Mouse (Mus musculus) CD4-positive helper T cell, adult 2 months (primary cell): ENCODE measurements at regions not wholly inside any gene's neighbourhood (a gene's known extent, or its start where the extent isn't known, plus 50 kb on each side); places are given as distances from the start of the nearest gene placed in this dataset.

Experiments used
- DNase-seq: peaks from one replicate; pipeline ENCODE4 v3.0.0-alpha.2; 2012; ENCODE audit warnings: low read depth, missing footprints, low spot score

- no peak for DNase-seq
These were observed 412.2 kb downstream of the Klf5 start for GRCm38 (mm10) chr14:99710656-99711177.

- DNase-seq = no peak
These were observed 414.1 kb downstream of the Klf5 start for GRCm38 (mm10) chr14:99712624-99713023.

- DNase-seq = no peak
These were observed 414.8 kb downstream of the Klf5 start for GRCm38 (mm10) chr14:99713069-99713830.

- DNase-seq = no peak
These were observed 435.1 kb downstream of the Klf5 start for GRCm38 (mm10) chr14:99733474-99734199.

- DNase-seq = no peak
These were observed 435.7 kb downstream of the Klf5 start for GRCm38 (mm10) chr14:99734200-99734567.

- DNase-seq = no peak
These were observed 445.3 kb downstream of the Klf5 start for GRCm38 (mm10) chr14:99743625-99744297.

- no peak for DNase-seq
These were observed 446.7 kb downstream of the Klf5 start for GRCm38 (mm10) chr14:99745209-99745608.

- no peak for DNase-seq
These were observed 449.7 kb downstream of the Klf5 start for GRCm38 (mm10) chr14:99748166-99748565.

GRCm38 (mm10) chr14:99749308-99750305 is 451.1 kb downstream of the Klf5 start:
- DNase-seq = no peak

- DNase-seq = no peak
These were observed 459.6 kb downstream of the Klf5 start for GRCm38 (mm10) chr14:99758045-99758444.

GRCm38 (mm10) chr14:99763336-99763735 is 464.8 kb downstream of the Klf5 start:
- DNase-seq = no peak

- no peak for DNase-seq
These were observed 472.5 kb downstream of the Klf5 start for GRCm38 (mm10) chr14:99771009-99771408.

- no peak for DNase-seq
These were observed 474.4 kb downstream of the Klf5 start for GRCm38 (mm10) chr14:99772774-99773423.

GRCm38 (mm10) chr14:99778477-99778876 is 480.0 kb downstream of the Klf5 start:
- DNase-seq = no peak

GRCm38 (mm10) chr14:99778957-99779356 is 480.5 kb downstream of the Klf5 start:
- no peak for DNase-seq

- DNase-seq = no peak
These were observed 485.2 kb downstream of the Klf5 start for GRCm38 (mm10) chr14:99783646-99784045.

GRCm38 (mm10) chr14:99785106-99785505 is 486.6 kb downstream of the Klf5 start:
- no peak for DNase-seq

- no peak for DNase-seq
These were observed 487.9 kb downstream of the Klf5 start for GRCm38 (mm10) chr14:99786367-99786766.

GRCm38 (mm10) chr14:99788185-99788584 is 489.7 kb downstream of the Klf5 start:
- DNase-seq = no peak

GRCm38 (mm10) chr14:99796293-99796692 is 488.2 kb downstream of the Klf12 start:
- no peak for DNase-seq
